Mouse (Mus musculus) C2C12 (cell line): ENCODE data around the gene Utf1.

Experiments
- CTCF ChIP-seq: IDR thresholded peaks from one replicate; pipeline ENCODE4 v1.5.1; 2011; ENCODE audit not compliant: control insufficient read depth, insufficient read depth, insufficient read length
- MAX ChIP-seq: IDR thresholded peaks from one replicate; pipeline ENCODE4 v1.6.1; 2011; ENCODE audit warnings: mild to moderate bottlenecking, control low read depth

DNA sequence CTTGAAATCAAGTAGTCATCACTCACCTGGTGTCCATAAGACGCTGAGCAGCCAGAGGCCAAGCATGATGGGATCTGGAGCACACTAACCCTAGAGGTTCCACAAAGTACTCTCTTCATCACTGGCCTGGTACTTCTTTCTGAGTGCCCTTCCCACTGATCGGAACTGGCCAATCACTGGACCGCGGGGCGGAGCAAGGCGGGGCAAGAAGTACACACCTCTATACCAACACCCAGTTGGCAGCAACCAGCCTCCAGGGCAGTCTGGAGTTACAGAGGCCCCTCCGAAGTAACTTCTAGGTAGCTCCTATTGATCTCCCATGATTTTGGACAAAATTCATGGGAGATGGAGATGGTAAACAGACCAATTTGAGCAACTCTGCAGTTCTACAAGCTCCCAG, 48.8 kb downstream of the Utf1 start, which contains the start of gene Adam8:
- no peak for TF ChIP-seq CTCF
- TF ChIP-seq MAX: no peak
